Mouse (Mus musculus): Measurements from ENCODE around the gene Kcnk4. TPM values are rescaled to one million over a fixed set of nuclear protein-coding genes. Genes with fewer than 3 reads are reported as not detected.

The Kcnk4 gene
- polyA plus RNA-seq, 1 experiment from 2014 or later = not detected

GRCm38 (mm10) chr19:6955424-6955823 is 21.1 kb upstream of the Kcnk4 start:
- Histone ChIP-seq H3K27ac (no peak overlapping the region), H3K36me3 (peaks cover 39% of the 10 kb centered on the region), H3K4me3 (replicated peaks) (no peak overlapping the region), H3K9ac (no peak overlapping the region), H3K27me3 (no peaks in the 10 kb centered on the region), H3K4me2 (no peak overlapping the region), H3K9me3 (replicated peaks) (no peaks in the 10 kb centered on the region), H3K4me1 (replicated peaks) (peaks cover 25% of the 10 kb centered on the region)
- ATAC-seq (ENCODE audit: low read depth) (no peak), DNase-seq (no peak)
- 79% methylated on average over 7 of the region's 7 CpGs for WGBS (ENCODE audit: insufficient replicate concordance)

GRCm38 (mm10) chr19:6954046-6954445 is 19.7 kb upstream of the Kcnk4 start:
- DNase-seq = no peak
- H3K27me3 ChIP-seq = no peaks in the 10 kb centered on the region
- peaks cover 29% of the 10 kb centered on the region for H3K36me3 ChIP-seq
- ATAC-seq (ENCODE audit: low read depth) = no peak
- no peak overlapping the region for H3K9ac ChIP-seq
- H3K4me3 ChIP-seq (replicated peaks) = no peak overlapping the region
- H3K4me1 ChIP-seq (replicated peaks) = peaks cover 39% of the 10 kb centered on the region
- no peak overlapping the region for H3K4me2 ChIP-seq
- no peak overlapping the region for H3K27ac ChIP-seq
- H3K9me3 ChIP-seq (replicated peaks) = no peaks in the 10 kb centered on the region
- 75% methylated on average over 9 of the region's 9 CpGs for WGBS (ENCODE audit: insufficient replicate concordance)

- Histone ChIP-seq H3K27ac (peak overlapping the region; percentile 93), H3K4me3 (replicated peaks) (peak overlapping the region; percentile 74), H3K9ac (peak overlapping the region; percentile 82), H3K27me3 (no peaks in the 10 kb centered on the region), H3K4me2 (peak overlapping the region; percentile 92), H3K36me3 (peaks cover 17% of the 10 kb centered on the region), H3K9me3 (replicated peaks) (no peaks in the 10 kb centered on the region), H3K4me1 (replicated peaks) (peaks cover 51% of the 10 kb centered on the region)
- ATAC-seq (ENCODE audit: low read depth) (0 out of 2 replicates have a peak, but pooled peaks have one; percentile 3), DNase-seq (no peak)
- WGBS (ENCODE audit: insufficient replicate concordance) = 0% methylated on average over 3 of the region's 3 CpGs
Observed at GRCm38 (mm10) chr19:6952712-6953037, 18.4 kb upstream of the Kcnk4 start.

DNA sequence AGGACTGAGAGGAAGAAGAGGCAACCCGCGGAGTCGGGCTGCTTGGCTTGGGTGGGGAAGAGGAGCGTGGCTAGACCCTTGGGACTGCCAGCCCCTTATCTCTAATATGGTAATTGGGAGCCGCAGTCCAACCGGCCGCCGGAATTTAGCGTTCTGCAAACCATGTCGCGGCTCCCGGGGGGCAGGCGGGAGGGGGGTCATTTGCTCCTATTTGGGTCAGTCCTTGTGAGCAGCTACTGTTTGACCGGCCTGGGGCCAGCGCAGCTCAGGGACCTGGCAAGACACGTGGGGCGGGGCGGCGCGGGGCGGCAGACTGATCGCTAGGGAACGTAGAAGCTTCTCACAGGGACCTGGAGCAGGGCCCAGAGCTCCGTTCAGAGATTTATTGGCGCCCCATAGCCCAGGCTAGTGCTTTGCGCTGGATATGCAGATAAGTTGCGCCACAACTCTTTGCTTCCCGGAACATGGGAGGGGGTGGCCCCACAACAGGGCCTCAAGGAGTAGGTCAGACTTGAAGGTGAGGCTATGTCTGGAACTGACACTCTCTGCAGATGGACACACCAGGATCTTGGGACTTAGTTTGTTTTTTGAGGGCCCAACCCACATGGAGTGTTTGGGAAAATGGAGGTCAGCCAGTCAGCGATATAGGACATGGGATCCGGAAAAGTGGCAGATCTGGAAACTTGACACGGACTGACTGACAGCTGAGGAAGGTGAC is 17.8 kb upstream of the Kcnk4 start:
- no peaks in the 10 kb centered on the region for H3K27me3 ChIP-seq
- H3K27ac ChIP-seq = peak overlapping the region; percentile 93
- H3K9me3 ChIP-seq (replicated peaks) = no peaks in the 10 kb centered on the region
- WGBS (ENCODE audit: insufficient replicate concordance) = 3% methylated on average over 31 of the region's 31 CpGs
- peak overlapping the region; percentile 92 for H3K4me2 ChIP-seq
- H3K4me3 ChIP-seq (replicated peaks) = peak overlapping the region; percentile 74
- H3K9ac ChIP-seq = peak overlapping the region; percentile 82
- peak; percentile 45 for ATAC-seq (ENCODE audit: low read depth)
- peak; percentile 54 for DNase-seq
- H3K4me1 ChIP-seq (replicated peaks) = peaks cover 51% of the 10 kb centered on the region
- H3K36me3 ChIP-seq = peaks cover 14% of the 10 kb centered on the region

DNA sequence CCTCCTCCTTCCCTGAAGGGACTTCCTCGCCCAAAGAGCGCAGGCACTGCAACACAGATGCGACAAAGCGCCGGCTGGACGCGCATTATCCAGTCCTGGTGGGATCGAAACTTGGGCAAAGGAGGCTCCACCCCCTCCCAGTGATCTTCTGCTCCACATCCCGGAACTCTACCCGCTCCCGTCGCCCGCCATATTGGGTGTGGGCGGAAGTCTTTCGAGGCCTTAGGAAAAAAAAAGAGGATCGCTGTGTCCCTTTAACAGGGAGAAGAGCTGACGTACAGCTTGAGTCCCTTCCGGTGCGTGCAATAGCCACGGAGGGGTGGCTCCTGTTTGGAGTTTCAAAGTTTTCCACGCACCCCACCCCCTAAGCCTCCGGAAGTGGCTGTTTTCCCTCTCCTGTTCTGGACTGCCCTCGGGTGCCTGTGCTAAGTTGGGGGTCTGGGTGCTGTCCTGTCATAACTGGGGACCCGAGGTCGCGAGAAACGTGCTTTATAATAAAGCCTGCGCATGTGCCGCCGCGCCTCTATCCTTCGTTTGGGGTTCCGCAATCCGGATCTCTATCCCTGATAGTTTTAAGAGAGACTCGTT is 17.2 kb upstream of the Kcnk4 start:
- Histone ChIP-seq H3K4me3 (replicated peaks) (peak overlapping the region; percentile 74), H3K27me3 (no peaks in the 10 kb centered on the region), H3K9ac (peak overlapping the region; percentile 82), H3K27ac (peak overlapping the region; percentile 93), H3K9me3 (replicated peaks) (no peaks in the 10 kb centered on the region), H3K4me2 (peak overlapping the region; percentile 92), H3K4me1 (replicated peaks) (peaks cover 51% of the 10 kb centered on the region), H3K36me3 (peaks cover 14% of the 10 kb centered on the region)
- ATAC-seq (ENCODE audit: low read depth) (peak; percentile 74), DNase-seq (peak; percentile 84)
- under 1% methylated on average over 35 of the region's 35 CpGs for WGBS (ENCODE audit: insufficient replicate concordance)

GRCm38 (mm10) chr19:6950613-6951153 is 16.4 kb upstream of the Kcnk4 start:
- Histone ChIP-seq H3K4me3 (replicated peaks) (peak overlapping the region; percentile 74), H3K4me2 (peak overlapping the region; percentile 92), H3K4me1 (replicated peaks) (peaks cover 51% of the 10 kb centered on the region), H3K27ac (peak overlapping the region; percentile 93), H3K9ac (peak overlapping the region; percentile 82), H3K36me3 (peaks cover 14% of the 10 kb centered on the region), H3K9me3 (replicated peaks) (no peaks in the 10 kb centered on the region), H3K27me3 (no peaks in the 10 kb centered on the region)
- WGBS (ENCODE audit: insufficient replicate concordance) = under 1% methylated on average over 28 of the region's 28 CpGs
- DNase-seq (peak; percentile 43), ATAC-seq (ENCODE audit: low read depth) (peak; percentile 39)

DNA sequence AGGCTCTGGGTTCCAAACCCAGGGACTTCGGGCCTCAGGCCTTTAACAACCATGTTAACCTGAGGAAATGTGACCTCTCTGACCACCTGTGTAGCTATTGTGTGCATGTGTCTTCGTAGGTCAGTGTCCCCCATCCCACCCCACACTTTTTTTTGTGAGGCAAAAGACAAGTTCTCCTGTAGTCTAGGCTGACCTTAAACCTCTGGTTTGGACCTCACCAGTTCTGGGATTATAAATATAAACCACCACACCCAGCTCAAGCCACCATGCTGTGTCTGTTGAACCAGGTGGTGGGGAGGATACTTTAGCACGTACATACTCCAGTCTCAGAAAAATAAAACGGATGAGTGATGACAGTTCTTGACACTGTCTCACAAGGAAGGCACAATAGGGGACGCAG is 15.6 kb upstream of the Kcnk4 start:
- DNase-seq (no peak), ATAC-seq (ENCODE audit: low read depth) (no peak)
- 65% methylated on average over 5 of the region's 5 CpGs for WGBS (ENCODE audit: insufficient replicate concordance)
- peaks cover 12% of the 10 kb centered on the region for H3K36me3 ChIP-seq
- peak overlapping the region; percentile 74 for H3K4me3 ChIP-seq (replicated peaks)
- H3K4me2 ChIP-seq = peak overlapping the region; percentile 92
- peak overlapping the region; percentile 82 for H3K9ac ChIP-seq
- H3K4me1 ChIP-seq (replicated peaks) = peaks cover 55% of the 10 kb centered on the region
- no peaks in the 10 kb centered on the region for H3K27me3 ChIP-seq
- no peaks in the 10 kb centered on the region for H3K9me3 ChIP-seq (replicated peaks)
- H3K27ac ChIP-seq = peak overlapping the region; percentile 93

DNA sequence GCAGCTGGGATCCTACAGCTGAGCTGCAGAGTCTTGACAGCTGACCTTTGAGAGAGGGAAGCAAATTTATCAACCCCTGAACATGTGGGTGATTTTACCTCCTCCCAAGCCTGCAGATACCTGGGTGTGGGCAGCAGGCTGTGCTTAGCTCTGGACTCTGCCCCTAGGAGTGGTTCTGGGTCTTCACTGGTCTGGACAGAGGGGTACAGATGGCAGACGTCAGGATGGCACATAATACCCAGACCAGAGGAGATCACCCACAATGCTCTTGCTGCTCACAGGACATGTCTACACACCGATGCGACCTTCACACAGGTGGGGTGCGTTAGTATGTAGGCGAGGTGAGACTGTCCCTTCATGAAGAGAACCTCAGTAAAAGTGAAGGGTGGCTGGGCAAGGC is 15.2 kb upstream of the Kcnk4 start:
- no peak overlapping the region for H3K27ac ChIP-seq
- ATAC-seq (ENCODE audit: low read depth) = no peak
- 80% methylated on average over 5 of the region's 5 CpGs for WGBS (ENCODE audit: insufficient replicate concordance)

GRCm38 (mm10) chr19:6948186-6948585 is 13.9 kb upstream of the Kcnk4 start:
- H3K4me1 ChIP-seq (replicated peaks) = peaks cover 57% of the 10 kb centered on the region
- H3K4me2 ChIP-seq = no peak overlapping the region
- no peak overlapping the region for H3K4me3 ChIP-seq (replicated peaks)
- peaks cover 13% of the 10 kb centered on the region; the same call in 1 of the 2 replicates for H3K36me3 ChIP-seq
- no peak overlapping the region for H3K27ac ChIP-seq
- WGBS (ENCODE audit: insufficient replicate concordance) = 70% methylated on average over 4 of the region's 4 CpGs
- ATAC-seq (ENCODE audit: low read depth) (no peak), DNase-seq (no peak)
- H3K27me3 ChIP-seq = no peaks in the 10 kb centered on the region
- H3K9me3 ChIP-seq (replicated peaks) = no peaks in the 10 kb centered on the region
- H3K9ac ChIP-seq = no peak overlapping the region

More for the DNA sequence above, 15.2 kb upstream of the Kcnk4 start:
- DNase-seq = no peak
- H3K36me3 ChIP-seq = peaks cover 13% of the 10 kb centered on the region
- H3K4me1 ChIP-seq (replicated peaks) = peaks cover 55% of the 10 kb centered on the region
- peak overlapping the region; percentile 3; the same call in 1 of the 2 replicates for H3K9ac ChIP-seq
- no peaks in the 10 kb centered on the region for H3K27me3 ChIP-seq
- no peaks in the 10 kb centered on the region for H3K9me3 ChIP-seq (replicated peaks)
- 0 out of 2 replicates have a peak overlapping the region, but pooled peaks have one; percentile 74 for H3K4me3 ChIP-seq (replicated peaks)
- peak overlapping the region; percentile 92 for H3K4me2 ChIP-seq

DNA sequence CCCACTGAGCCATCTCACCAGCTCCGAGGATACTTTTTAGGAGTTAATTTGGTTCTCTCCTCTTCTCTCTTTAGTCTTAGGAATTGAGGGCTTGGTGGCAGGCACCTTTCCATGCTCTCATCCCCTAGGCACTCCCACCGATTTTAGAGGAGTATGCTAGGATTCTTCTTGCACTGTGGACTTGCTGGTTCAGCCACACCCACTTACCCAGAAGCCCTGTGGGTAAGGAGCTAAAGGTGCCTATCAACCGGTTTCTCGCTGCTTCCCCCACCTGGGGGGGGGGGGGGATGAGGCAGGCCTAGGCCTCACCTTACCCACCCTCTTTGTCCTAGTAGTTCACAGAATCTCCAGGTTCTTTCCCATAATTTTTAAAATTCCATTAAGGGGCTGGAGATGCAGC is 13.4 kb upstream of the Kcnk4 start:
- H3K27me3 ChIP-seq = no peaks in the 10 kb centered on the region
- peaks cover 57% of the 10 kb centered on the region for H3K4me1 ChIP-seq (replicated peaks)
- H3K4me3 ChIP-seq (replicated peaks) = no peak overlapping the region
- no peak overlapping the region for H3K27ac ChIP-seq
- no peak overlapping the region for H3K9ac ChIP-seq
- no peaks in the 10 kb centered on the region for H3K9me3 ChIP-seq (replicated peaks)
- 51% methylated on average over 4 of the region's 4 CpGs for WGBS (ENCODE audit: insufficient replicate concordance)
- ATAC-seq (ENCODE audit: low read depth) = no peak
- H3K4me2 ChIP-seq = no peak overlapping the region
- H3K36me3 ChIP-seq = peaks cover 13% of the 10 kb centered on the region; the same call in 1 of the 2 replicates
- DNase-seq = no peak

- H3K9ac ChIP-seq = no peak overlapping the region
- peaks cover 13% of the 10 kb centered on the region; the same call in 1 of the 2 replicates for H3K36me3 ChIP-seq
- WGBS (ENCODE audit: insufficient replicate concordance) = 85% methylated on average over 6 of the region's 6 CpGs
- H3K9me3 ChIP-seq (replicated peaks) = no peaks in the 10 kb centered on the region
- H3K27ac ChIP-seq = no peak overlapping the region
- no peak for DNase-seq
- H3K4me2 ChIP-seq = no peak overlapping the region
- H3K4me1 ChIP-seq (replicated peaks) = peaks cover 39% of the 10 kb centered on the region
- ATAC-seq (ENCODE audit: low read depth) = no peak
- no peak overlapping the region for H3K4me3 ChIP-seq (replicated peaks)
- H3K27me3 ChIP-seq = no peaks in the 10 kb centered on the region
Observed at GRCm38 (mm10) chr19:6943709-6944108, 9.4 kb upstream of the Kcnk4 start.
